Mouse (Mus musculus) left cerebral cortex, postnatal 4 days (tissue): ENCODE measurements around the gene Slc22a18. TPM values are rescaled to one million over a fixed set of nuclear protein-coding genes. Genes with fewer than 3 reads are reported as not detected.

ENCODE experiments used
- DNase-seq: peaks from one replicate; pipeline ENCODE4 v3.0.0-alpha.2; 2022
- intact Hi-C: fragments of 180-260 bp; cut with DNase I; formaldehyde crosslinking; loops from one replicate; pipeline ENCODE4 v1.15.1; 2025
- total RNA-seq, 2 experiments: library from RNA; stranded (reverse); gene quantifications; 2 replicates each; pipeline ENCODE4 v1.2.3; 2021

Slc22a18 gene
- total RNA-seq, 2 experiments from 2014 or later = not detected

DNA sequence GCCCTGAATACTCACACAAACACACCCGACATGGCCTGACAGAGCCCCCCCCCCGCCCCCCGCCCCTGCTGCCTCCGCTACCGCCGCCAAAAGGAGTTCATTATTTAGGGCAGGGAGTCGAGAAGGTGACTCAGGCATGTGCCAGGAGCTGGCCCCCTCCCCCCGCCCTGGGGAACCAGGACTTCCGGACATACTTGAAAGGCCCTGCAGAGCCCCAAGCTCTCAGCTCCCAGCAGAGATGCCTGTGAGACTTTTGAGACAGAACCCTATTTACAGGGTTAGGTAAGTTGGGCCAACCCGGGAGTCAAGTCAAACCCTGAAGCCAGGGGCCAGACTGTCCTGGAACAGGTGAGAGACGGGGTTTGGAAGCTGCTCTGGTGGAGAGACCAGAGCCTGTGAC is 11.6 kb upstream of the Slc22a18 start:
- intact Hi-C loops = loop anchor here (10.0 kb wide), 1 partner anchor 167 kb away; no protein-coding TSS in a partner anchor
- DNase-seq = no peak

DNA sequence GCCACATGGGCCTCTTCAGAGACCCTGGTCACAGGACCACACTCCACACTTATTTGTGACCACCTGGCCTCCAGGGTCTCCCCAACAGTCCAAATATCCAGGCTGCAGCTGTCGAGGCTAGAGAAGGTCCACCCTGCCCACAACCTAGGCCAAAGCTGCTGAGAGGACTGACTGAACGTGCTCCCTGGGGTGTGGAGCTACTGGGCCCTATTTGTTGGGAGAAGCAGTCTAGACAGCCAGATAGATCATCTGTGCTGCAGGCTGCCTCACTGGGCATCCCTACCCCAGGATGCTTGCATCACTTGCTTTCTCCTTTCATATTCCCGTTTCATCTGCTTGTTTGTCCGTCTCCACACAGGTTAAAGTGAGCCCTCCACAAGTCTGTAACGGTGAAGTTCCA is 11.0 kb upstream of the Slc22a18 start:
- intact Hi-C loops = loop anchor here (10.0 kb wide), 1 partner anchor 168 kb away; no protein-coding TSS in a partner anchor
- no peak for DNase-seq

DNA sequence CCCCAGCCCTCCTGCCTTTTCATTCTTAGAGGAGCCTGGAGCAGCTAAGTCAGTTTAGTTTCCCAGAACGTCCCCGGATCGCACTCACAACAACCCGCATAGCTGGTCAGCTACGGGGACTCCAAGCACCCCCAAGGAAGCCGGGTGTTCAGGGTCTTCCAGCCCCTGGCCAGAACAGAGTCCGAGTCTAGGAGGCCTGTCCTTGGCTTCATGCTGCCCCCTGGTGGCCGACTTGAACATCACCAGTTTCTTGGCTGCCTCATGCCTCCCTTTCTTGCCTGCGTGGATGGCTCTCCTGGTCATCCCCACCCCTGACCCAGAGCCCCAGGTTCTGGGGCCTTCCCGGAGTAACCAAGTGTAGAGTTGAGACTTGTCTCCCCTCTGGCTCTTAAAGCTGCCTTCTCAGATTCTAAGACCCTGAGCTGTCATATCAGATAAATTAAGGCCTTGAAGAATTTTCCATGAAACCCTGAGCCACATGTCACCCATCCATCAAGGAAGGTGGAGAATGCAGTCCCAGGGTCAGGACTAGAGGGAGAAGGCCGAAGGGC is 9.6 kb upstream of the Slc22a18 start:
- intact Hi-C loops = loop anchor here (2.0 to 10.0 kb wide), 2 partner anchors 169 to 309 kb away; no protein-coding TSS in a partner anchor
- peak; percentile 90 for DNase-seq

DNA sequence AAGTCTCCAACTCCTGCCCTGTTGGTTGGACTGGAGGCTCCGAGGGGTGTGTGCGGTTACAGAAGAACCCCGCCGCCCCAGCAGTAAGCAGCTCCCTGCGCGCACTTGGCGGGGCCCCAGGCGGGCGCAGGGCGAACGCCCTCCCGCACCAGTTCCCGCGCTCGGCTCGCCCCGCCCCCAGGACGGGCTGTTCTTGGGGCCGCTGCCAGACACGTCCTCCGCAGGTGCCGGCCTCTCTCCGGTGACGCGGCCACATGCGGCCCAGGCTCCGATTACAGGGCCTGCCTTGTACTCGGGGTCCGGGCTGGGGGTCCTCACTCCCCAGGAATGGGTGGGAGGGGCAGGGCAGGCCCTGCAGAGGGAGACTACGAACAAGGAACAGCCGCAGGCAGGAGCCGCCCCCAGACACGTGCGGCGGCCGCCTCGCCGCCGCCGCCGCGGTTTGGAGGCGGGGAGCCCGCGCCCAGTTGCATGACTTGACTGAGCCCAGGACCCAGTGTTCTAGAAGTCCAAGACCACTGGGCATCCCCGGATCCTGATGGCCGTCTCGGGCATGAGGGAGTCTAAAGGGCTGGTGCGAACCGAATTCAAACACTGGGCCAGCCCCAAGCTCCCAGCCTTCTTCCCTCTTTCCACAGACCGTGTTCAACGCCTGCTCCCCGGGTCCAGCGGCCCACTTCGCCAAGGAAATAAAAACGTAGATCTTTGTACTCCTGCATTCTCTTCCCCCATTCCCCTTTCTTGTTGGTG is 8.6 kb upstream of the Slc22a18 start:
- DNase-seq = peak; percentile 42
- intact Hi-C loops = loop anchor here (2.0 to 10.0 kb wide), 2 partner anchors 170 to 310 kb away; no protein-coding TSS in a partner anchor

DNA sequence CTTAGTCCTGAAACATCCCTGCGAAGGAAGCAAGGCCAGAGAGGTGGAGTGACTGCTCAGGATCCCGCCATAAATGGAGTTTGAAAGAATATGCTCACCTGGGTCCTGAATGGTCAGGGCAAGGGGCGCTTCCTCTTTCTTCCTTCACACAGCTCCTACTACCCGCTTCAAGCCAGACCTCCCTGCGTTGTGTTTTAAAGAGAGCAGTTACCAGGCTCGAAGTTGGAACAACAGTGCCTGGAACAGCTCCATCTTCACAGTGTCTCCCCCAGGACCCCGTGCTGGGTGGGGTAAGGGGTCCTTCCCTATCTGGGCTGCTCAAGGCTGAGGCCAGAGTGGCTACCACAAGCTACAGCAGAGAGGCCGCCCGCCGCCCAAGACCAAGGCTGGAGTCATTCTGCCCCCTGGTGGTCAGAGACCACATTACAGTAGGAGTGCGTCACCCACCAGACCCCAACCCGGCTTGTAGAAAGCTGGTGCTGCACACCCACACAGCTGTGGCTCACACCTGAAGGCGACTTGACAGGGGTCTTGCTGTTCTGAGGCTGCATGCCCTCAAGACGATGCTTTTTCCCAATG is 7.3 kb upstream of the Slc22a18 start:
- intact Hi-C loops = loop anchor here (10.0 kb wide), 1 partner anchor 171 kb away; no protein-coding TSS in a partner anchor
- peak; percentile 86 for DNase-seq

DNA sequence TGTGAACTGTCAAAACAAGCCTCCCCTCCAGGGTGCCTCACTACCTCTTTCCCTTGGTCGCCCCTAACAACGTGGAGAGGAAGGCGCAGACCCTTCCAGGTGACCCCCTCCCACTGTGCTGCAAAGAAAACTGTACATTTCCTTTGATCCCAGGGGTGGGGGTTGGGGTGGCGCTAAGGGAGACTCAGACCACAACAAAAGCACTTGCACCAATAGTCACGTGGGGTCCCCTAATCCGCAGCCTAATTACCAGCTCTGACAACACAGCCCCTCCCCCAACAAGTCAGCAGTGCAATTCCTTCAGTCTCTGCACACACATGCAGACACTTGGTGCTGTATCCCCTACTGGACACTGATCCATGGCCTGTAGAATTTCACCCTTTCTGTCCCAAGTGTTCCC is 5.8 kb upstream of the Slc22a18 start:
- intact Hi-C loops = loop anchor here (10.0 kb wide), 1 partner anchor 173 kb away; no protein-coding TSS in a partner anchor
- no peak for DNase-seq

DNA sequence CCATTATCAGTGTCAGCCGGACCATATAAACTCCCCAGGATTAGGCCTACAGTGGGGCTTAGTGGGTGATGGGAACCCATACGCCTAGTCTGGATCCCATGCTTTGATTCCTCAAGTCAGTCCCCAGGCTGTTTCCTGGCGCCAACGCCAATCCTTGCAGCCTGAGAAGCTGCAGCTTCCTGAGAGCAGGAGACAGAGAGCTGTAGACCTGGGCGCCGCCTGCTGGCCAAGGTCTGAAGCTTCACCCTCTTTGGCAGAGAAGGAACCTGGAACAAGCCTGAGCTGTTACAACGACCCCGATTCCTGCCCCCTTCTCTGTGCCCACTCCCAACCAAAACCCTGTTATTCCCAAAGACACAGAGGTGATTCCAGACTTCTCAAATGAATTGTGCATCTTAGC is 3.6 kb upstream of the Slc22a18 start:
- peak; percentile 85 for DNase-seq
- intact Hi-C loops = loop anchor here (5.0 to 10.0 kb wide), 2 partner anchors 175 to 573 kb away; no protein-coding TSS in a partner anchor

DNA sequence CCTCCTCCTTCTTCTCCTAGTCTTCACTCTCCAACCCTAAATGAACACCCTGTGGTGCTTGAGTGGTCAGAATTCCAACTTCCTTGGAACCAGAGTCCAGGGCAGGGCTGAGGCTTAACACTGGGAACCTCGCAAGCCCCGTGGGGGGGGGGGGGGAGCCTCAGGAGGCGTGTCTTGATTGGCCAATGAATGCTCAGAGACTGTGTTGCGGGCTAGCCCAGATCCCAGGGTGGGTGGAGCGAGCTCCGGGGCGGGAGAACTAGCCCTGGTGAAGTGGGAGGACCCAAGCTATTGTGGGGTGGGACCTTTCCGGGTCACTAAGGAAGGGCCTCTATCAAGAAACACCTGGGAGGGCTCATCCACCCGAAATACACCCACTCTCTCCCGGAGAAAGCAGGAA is 1.3 kb downstream of the Slc22a18 start:
- DNase-seq = no peak
- intact Hi-C loops = loop anchor here (5.0 kb wide), 1 partner anchor 578 kb away; no protein-coding TSS in a partner anchor

DNA sequence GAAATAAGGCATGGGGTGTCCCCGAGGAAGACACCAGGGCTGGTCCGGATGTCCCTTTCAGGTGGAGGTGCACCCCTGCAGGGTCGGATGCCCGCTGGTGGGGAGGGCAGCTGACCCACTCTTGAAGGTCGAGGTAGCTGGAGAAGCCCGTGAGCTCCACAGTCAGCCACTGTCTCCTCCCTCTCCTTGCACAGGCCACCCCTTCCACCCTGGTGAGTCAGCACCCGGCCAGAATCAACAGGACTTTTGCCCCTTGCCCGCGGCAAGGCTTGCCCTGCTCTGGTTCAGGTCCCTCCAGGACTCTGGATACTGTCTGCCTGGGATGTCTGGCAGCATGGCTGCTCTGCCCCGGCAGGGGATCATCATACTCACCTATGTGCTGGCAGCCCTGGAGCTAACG is 2.3 kb downstream of the Slc22a18 start:
- intact Hi-C loops = no loop called here
- DNase-seq = no peak

DNA sequence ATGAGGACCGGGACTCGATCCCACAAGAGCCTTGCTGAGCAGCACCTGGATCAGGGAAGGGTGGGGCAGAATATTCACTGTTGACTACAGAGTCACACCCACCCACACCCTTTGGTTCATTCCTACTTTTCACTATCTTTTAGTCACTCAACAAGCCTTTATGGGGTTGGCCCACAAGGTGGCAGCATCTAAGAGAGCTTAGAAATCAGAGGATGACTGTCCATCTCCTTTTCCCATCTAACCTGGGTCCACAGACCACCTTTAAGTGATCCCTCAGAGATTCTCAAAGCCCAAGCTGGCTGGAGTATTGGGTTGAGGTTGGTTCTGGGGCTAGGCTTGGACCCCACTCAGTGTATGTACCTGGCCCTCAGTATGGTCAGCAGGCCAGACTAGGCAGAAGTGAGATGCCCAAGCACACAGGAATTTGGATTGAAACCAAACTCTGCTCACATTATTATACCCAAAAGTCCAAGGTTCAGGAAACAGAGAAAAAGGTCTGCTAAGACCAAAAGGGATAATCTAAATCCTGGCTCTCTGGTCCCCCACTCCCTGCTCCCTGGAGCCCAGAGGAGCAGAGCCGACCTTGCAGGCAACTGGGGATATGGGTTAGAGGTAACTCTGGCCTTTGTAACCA is 3.3 kb downstream of the Slc22a18 start:
- intact Hi-C loops = no loop called here
- no peak for DNase-seq

DNA sequence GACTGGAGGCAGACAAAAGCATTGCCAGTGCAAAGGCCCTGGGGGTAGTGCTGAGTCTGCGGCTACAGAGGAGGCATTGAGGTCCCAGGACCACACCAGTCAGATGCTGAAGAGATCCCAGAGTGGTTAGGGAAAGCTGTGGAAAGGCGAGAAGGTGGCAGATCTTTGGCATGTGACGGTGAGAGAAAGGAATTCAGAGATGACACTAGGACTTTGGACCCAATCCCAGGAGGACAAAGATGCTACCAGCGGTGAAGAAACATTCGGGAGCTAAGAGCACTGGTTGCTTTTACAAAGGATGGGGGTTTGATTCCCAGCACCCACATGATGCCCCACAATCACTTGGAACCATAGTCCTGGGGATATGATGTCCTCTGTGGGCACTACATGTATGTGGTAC is 4.3 kb downstream of the Slc22a18 start:
- intact Hi-C loops = no loop called here

DNA sequence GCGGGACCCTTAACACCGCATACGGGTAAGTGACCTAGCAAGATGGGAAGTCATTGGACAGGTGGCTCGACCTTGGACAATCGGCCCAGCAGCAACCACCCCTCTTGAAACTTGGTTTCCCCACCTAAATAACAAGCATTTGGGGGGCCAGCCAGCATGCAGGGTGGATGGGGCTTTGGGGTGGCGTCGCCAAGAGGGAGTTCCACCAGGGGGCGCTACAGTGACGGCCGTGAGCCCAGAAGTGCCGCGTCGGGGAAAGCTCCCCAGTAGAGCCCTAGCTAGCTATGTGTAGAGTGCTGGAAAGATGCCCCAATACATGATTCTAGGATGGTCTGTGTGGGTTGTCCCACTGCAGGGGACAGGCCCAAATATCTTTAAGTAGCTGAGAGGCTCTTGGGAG is 7.0 kb downstream of the Slc22a18 start:
- intact Hi-C loops = no loop called here

More for the DNA sequence above, 4.3 kb downstream of the Slc22a18 start:
- no peak for DNase-seq

DNA sequence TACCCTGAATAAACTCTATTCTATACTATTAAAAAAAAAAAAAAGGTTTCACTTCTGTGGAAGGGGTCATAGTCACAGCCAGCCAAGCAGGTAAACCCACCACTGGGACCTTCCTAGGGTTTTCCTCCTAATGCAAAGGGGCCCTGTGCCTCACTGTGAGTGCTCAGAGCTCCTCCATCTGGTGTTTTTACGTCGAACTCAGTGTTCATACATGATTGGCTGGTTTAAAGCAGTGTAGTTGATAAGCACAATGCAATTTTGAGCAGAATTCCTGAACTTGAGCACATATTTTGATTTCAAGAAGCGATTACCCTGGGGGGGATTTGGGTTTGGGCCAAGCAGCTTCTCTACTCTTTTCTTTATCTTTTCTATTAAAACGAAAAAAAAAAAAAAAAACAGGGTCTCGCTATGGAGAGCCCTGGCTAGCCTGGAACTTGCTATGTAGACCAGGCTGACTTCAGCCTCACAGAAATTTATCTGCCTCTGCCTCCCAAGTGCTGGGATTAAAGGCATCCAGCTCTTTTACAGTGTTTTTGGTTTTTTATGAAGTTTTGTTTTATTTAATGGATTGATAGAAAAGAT is 8.4 kb downstream of the Slc22a18 start:
- DNase-seq = no peak
- intact Hi-C loops = no loop called here

More for the DNA sequence above, 7.0 kb downstream of the Slc22a18 start:
- peak; percentile 72 for DNase-seq

DNA sequence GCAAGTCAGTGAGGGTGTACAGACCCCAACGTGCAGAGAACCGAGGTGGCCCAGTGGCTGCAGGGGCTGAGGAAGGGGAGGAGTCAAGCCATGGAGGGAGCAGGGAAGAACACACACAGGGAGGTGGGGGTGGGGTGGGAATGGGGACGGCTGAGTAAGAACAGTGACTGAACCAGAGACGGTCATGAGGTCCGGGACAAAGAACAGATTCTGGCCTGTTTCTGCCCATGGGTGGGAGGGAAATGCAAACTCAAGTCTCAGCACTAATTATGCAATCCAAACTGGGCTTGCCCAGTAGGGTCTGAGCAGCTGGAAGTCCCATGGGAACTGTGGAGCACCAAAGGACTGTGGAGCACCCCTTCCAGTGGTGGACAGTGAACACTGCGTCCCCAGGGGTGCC is 9.0 kb downstream of the Slc22a18 start:
- DNase-seq = no peak
- intact Hi-C loops = no loop called here

DNA sequence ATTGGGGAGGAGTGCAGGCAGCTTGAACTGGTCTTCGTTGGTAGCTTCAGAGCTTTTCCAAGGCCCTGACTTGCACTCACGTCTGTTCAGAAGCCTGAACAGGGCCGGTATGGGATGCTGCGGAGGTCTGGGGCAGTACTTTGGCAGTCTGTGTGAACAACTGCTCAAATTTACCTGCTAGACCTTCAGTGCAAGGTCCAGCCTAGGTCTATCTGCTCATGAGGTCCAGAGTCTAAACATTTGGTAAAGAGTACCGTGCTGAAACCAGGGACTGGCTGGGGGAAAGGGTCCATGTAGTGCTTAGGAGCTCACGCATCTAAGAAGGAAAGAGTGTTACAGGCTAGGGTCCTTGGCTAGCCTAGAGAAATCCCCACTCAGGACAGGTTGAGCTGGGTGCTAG is 16.2 kb downstream of the Slc22a18 start:
- intact Hi-C loops = no loop called here
- no peak for DNase-seq

DNA sequence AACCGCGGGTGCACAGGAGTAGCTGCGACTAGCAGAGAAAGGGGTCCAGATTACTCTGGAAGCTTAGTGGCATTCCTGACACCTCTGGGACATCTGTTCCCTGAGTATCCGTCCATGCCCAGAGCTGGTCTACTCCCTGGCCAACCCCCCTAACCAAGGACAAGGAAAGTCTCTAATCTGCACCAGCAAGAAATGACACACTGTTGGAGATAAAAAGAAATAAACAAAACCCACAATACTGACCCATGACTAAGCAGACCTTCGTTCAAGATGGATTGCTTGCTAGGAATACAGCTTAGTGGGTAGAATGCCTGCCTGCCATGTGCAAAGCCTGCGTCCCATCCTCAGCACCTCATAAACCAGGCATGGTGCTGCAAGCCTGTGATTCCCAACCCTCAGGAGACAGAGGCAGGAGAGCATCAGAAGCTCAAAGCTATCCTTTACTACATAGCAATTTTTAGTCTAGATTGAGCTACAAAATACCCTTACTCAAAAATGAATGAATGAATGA is 20.1 kb downstream of the Slc22a18 start:
- no peak for DNase-seq
- intact Hi-C loops = no loop called here

DNA sequence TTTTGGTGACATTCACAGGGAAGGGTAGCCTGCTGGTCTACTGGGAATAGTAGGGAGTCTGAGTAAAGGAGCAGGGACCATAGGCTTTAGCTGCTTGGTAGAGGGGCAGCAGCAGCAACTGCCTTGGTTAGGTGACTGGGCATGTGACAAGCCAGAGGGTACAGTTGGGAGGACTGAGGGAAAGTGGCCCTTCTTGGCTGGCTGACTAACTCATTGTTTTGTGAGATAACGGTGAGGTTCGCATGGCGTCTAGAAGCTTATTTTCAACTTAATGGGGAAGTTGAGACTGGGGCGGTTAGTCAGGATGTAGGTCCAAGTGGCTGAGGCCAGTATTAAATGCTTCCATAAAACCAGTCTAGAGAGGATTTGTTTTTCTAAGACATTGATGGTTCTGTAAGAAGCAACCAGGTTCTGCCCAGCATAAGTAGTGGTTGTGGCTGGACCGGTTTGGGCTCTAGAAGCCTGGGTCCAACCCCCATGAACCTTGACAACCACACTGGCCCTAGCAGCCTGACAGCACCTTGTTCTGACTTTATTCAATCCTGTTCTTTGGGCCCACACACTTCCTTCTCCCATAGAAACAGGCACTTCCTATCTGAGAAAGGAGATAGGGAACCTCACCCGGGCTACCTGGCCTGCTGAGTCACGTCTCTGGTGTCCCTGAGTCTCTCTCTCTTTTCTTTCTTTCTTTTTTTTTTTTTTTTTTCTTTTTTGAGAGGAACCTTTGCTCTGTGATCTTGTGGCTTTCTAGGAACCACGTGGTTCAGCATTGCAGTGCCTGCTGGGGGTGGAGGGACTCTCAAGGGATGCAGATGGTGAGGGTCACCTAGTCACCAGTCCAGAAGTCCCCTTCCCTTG is 21.8 kb downstream of the Slc22a18 start:
- no peak for DNase-seq
- intact Hi-C loops = no loop called here

DNA sequence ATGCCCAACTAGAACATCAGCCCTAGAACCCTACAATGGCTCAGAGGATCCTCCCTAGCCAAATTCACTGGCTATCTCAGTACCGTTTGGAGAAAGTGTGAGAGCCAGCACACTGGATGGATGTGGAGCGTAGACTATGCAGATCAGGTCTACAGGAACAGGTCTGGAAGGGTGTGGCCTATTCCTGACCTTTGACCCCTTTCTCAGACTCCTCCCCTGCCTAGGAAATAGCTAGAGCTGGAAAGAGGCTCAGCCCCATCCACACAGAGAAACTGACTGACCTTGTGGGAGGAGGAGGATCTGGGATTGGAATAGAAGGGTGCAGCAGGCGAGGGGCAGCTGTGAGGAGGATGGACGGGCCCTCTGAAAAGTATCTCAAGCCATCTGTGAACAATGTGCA is 25.0 kb downstream of the Slc22a18 start:
- DNase-seq = no peak
- intact Hi-C loops = no loop called here

DNA sequence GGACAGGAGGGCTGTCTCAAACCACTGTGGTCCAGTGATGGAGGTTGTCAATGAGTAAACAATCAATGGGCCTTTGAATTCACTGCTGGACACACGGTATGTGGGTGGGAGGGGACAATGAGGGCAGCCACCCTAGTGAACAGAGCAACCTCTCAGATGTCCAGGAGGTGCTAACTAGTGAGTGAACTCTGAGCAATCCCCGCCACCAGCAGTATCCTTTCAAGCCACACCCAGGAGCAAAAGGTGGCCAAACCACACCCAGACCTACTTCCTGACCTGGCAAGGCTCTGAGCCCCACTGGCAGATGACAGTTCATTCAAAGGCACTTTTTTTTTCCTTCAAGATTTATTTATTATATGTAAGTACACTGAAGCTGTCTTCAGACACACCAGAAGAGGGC is 27.4 kb downstream of the Slc22a18 start:
- DNase-seq = no peak
- intact Hi-C loops = no loop called here
